Mouse (Mus musculus): ENCODE measurements around the gene Rpa1. TPM values are rescaled to one million over a fixed set of nuclear protein-coding genes. Genes with fewer than 3 reads are reported as not detected.
A peak's percentile ranks its signal among the peaks of the same experiment; 100 is the strongest.

Rpa1 gene
- total and polyA plus RNA-seq, 2 experiments: 10.5 to 21.4 TPM

DNA sequence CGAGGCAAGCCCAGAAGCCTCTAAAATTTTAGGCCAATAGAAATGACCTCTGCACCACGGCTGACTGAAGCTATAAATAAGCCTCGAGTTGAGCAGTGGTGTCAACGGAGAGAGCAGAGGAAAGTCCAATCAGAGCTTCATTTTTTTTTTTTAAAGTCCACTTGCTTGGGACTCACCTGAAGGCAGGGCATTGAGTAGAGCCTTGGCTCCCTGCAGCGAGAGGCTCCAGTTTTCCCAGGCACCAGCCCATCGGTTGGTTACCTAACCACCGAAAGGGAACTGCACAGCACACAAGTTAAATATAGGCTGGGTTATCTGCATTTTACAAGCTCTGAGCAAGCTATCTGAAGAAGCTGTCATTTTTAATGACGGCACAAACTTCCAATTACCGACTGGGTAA, 53.3 kb downstream of the Rpa1 start:
- Histone ChIP-seq H3K79me2 (ENCODE audit: control insufficient read depth, insufficient read depth, low read length) (no peaks in the 10 kb centered on the region), H3K4me3 (ENCODE audit: insufficient read depth, low read depth, low read length) (no peak overlapping the region), H3K4me1 (ENCODE audit: control insufficient read depth, insufficient read depth, low read length) (peaks cover 5% of the 10 kb centered on the region), H3K27me3 (ENCODE audit: control insufficient read depth, insufficient read depth, low read length) (no peaks in the 10 kb centered on the region), H3K27ac (replicated peaks; ENCODE audit: insufficient read depth, low read depth, low read length) (no peak overlapping the region), H3K36me3 (ENCODE audit: control insufficient read depth, insufficient read depth, low read length) (no peaks in the 10 kb centered on the region), H3K9ac (ENCODE audit: low read depth, low read length) (no peak overlapping the region)
- peak; percentile 67 for DNase-seq (ENCODE audit: extremely low read depth, low read depth, low spot score)
- TF ChIP-seq CTCF (IDR thresholded peaks at IDR 0.05; ENCODE audit: low read depth, low read length) (no peak), POLR2A (IDR thresholded peaks at IDR 0.05; ENCODE audit: extremely low read depth, insufficient read depth, low read length) (no peak)
- 23% methylated on average over 9 of the region's 9 CpGs for WGBS

- Histone ChIP-seq H3K36me3 (ENCODE audit: control insufficient read depth, insufficient read depth, low read length) (no peaks in the 10 kb centered on the region), H3K4me1 (ENCODE audit: control insufficient read depth, insufficient read depth, low read length) (peaks cover 11% of the 10 kb centered on the region), H3K9ac (ENCODE audit: low read depth, low read length) (no peak overlapping the region), H3K27ac (replicated peaks; ENCODE audit: insufficient read depth, low read depth, low read length) (no peak overlapping the region), H3K79me2 (ENCODE audit: control insufficient read depth, insufficient read depth, low read length) (no peaks in the 10 kb centered on the region), H3K27me3 (ENCODE audit: control insufficient read depth, insufficient read depth, low read length) (no peaks in the 10 kb centered on the region), H3K4me3 (ENCODE audit: insufficient read depth, low read depth, low read length) (no peak overlapping the region)
- TF ChIP-seq CTCF (IDR thresholded peaks at IDR 0.05; ENCODE audit: low read depth, low read length) (no peak), POLR2A (IDR thresholded peaks at IDR 0.05; ENCODE audit: extremely low read depth, insufficient read depth, low read length) (no peak)
- WGBS: 76% methylated on average over 21 of the region's 21 CpGs
- no peak for DNase-seq (ENCODE audit: extremely low read depth, low read depth, low spot score)
These were observed 54.2 kb downstream of the Rpa1 start for GRCm38 (mm10) chr11:75293852-75294361.

- H3K79me2 ChIP-seq (ENCODE audit: control insufficient read depth, insufficient read depth, low read length): no peaks in the 10 kb centered on the region
- H3K9ac ChIP-seq (ENCODE audit: low read depth, low read length): no peak overlapping the region
- no peaks in the 10 kb centered on the region for H3K36me3 ChIP-seq (ENCODE audit: control insufficient read depth, insufficient read depth, low read length)
- 94% methylated on average over 7 of the region's 7 CpGs for WGBS
- peaks cover 6% of the 10 kb centered on the region for H3K4me1 ChIP-seq (ENCODE audit: control insufficient read depth, insufficient read depth, low read length)
- no peaks in the 10 kb centered on the region for H3K27me3 ChIP-seq (ENCODE audit: control insufficient read depth, insufficient read depth, low read length)
- H3K27ac ChIP-seq (replicated peaks; ENCODE audit: insufficient read depth, low read depth, low read length): no peak overlapping the region
- no peak for DNase-seq (ENCODE audit: extremely low read depth, low read depth, low spot score)
- TF ChIP-seq POLR2A (IDR thresholded peaks at IDR 0.05; ENCODE audit: extremely low read depth, insufficient read depth, low read length) (no peak), CTCF (IDR thresholded peaks at IDR 0.05; ENCODE audit: low read depth, low read length) (no peak)
- no peak overlapping the region for H3K4me3 ChIP-seq (ENCODE audit: insufficient read depth, low read depth, low read length)
These were observed 55.8 kb downstream of the Rpa1 start for GRCm38 (mm10) chr11:75292281-75292680.

GRCm38 (mm10) chr11:75291389-75292215, 56.5 kb downstream of the Rpa1 start:
- Histone ChIP-seq H3K36me3 (ENCODE audit: control insufficient read depth, insufficient read depth, low read length) (no peaks in the 10 kb centered on the region), H3K4me3 (ENCODE audit: insufficient read depth, low read depth, low read length) (no peak overlapping the region), H3K4me1 (ENCODE audit: control insufficient read depth, insufficient read depth, low read length) (peaks cover 6% of the 10 kb centered on the region), H3K9ac (ENCODE audit: low read depth, low read length) (no peak overlapping the region), H3K27ac (replicated peaks; ENCODE audit: insufficient read depth, low read depth, low read length) (no peak overlapping the region), H3K27me3 (ENCODE audit: control insufficient read depth, insufficient read depth, low read length) (no peaks in the 10 kb centered on the region), H3K79me2 (ENCODE audit: control insufficient read depth, insufficient read depth, low read length) (no peaks in the 10 kb centered on the region)
- TF ChIP-seq CTCF (IDR thresholded peaks at IDR 0.05; ENCODE audit: low read depth, low read length) (no peak), POLR2A (IDR thresholded peaks at IDR 0.05; ENCODE audit: extremely low read depth, insufficient read depth, low read length) (no peak)
- 51% methylated on average over 25 of the region's 25 CpGs for WGBS
- peak; percentile 20 for DNase-seq (ENCODE audit: extremely low read depth, low read depth, low spot score)

DNA sequence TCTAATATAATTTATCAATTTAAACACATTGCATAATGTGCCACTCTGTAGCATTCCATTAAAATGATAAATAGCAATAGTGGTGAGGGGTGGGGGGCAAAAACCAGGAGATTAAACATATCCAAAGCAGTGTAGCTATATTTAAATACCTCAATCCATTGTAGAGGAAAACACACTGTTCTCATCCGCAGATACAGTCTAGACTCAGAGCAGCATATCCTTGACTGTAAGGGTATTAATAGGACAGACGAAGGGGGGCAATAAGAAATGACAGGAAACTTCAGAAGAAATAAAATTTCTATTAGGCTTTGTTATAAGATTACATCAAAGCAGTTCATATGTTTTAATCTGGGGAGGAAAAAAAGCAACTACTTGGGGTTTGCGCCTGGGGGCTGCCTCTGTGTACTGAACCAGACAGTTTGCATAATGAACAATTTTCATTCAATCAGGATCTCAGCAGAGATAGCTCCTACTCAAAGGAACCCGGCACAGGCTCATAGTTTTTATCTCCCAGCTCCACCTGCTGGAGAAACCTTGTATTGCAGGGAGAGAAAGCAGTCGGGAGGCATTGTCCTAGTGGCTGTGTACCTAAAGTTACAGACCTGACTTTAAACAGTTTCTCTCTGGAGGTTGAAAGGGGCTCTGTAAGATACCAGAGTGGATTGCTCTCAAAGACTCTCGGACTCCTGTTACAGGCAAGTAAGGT, 57.4 kb downstream of the Rpa1 start:
- Histone ChIP-seq H3K4me3 (ENCODE audit: insufficient read depth, low read depth, low read length) (no peak overlapping the region), H3K9ac (ENCODE audit: low read depth, low read length) (no peak overlapping the region), H3K27me3 (ENCODE audit: control insufficient read depth, insufficient read depth, low read length) (no peaks in the 10 kb centered on the region), H3K27ac (replicated peaks; ENCODE audit: insufficient read depth, low read depth, low read length) (no peak overlapping the region), H3K79me2 (ENCODE audit: control insufficient read depth, insufficient read depth, low read length) (no peaks in the 10 kb centered on the region), H3K4me1 (ENCODE audit: control insufficient read depth, insufficient read depth, low read length) (peaks cover 6% of the 10 kb centered on the region), H3K36me3 (ENCODE audit: control insufficient read depth, insufficient read depth, low read length) (no peaks in the 10 kb centered on the region)
- 18% methylated on average over 6 of the region's 6 CpGs for WGBS
- peak; percentile 66 for TF ChIP-seq CTCF (IDR thresholded peaks at IDR 0.05; ENCODE audit: low read depth, low read length)
- no peak for TF ChIP-seq POLR2A (IDR thresholded peaks at IDR 0.05; ENCODE audit: extremely low read depth, insufficient read depth, low read length)
- DNase-seq (ENCODE audit: extremely low read depth, low read depth, low spot score): peak; percentile 72
